Mouse (Mus musculus): Measurements from ENCODE around the gene Tgfa. TPM values are rescaled to one million over a fixed set of nuclear protein-coding genes. Genes with fewer than 3 reads are reported as not detected.

The Tgfa gene
- total RNA-seq, 4 experiments from 2014 or later: 27.1 to 30.1 (median 29.1) TPM

GRCm38 (mm10) chr6:86220171-86220570 lies 25.1 kb downstream of the Tgfa start:
- DNase-seq (ENCODE audit: low spot score in 2 of 2): no peak

DNA sequence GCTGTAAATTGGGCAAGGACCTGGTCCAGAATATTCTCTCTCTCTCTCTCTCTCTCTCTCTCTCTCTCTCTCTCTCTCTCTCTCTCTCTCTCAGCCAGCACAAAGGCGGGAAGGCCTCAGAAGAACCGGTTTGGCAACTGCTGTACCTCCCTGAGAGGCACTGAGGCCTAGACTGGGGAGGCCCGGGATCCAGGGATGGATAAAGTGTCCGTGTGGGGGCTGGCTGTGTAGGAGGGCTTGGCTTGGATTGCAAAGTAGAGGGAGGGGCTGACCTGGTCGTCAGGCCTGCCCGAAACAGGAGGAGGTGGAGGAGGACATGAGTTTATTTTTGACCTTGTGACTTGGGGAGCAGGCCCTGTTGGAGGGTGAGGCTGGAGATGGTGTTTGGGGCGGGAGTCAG lies 27.4 kb downstream of the Tgfa start:
- DNase-seq (ENCODE audit: low spot score in 2 of 2): no peak

DNA sequence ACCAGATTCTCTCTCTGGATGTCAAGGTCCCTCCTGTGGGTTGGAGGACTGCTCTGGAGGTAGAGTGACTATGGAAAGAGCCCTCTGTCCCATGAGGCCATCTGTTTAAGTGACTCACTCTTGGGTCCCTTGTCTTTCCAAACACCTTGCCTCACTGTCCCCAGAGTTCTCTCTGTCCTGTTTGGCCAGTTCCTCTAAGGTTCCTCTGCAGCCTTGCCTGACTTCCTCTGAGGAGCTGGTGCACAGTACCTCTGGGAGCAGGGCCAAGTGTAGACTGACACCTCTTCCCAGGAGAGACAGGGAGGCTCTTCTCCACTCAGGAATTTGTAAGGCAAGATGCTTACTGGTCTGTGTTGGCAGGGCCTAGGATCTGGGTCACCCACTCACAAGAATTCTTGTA lies 30.6 kb downstream of the Tgfa start:
- DNase-seq (ENCODE audit: low spot score in 2 of 2): no peak

DNA sequence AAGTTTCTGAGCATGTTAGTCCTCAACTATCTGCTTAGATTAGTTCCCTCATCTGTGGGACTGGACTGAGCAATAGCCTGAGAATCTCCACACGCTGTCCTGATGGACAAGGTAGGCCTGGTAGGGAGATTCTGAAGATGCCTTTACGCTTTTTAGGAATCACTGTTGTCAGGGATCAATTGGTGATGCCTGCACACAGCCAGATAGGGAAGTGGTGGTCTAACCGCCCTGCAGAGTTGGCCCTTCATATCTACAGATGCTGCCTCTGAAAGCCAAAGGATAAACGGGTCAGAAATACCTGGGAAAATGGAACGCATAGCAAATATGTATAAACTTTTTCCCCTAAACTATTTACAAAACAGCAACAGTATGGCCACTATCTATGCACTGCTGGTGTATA lies 37.3 kb downstream of the Tgfa start:
- DNase-seq (ENCODE audit: low spot score in 2 of 2): no peak

- no peak for DNase-seq (ENCODE audit: low spot score in 2 of 2)
Observed at GRCm38 (mm10) chr6:86233512-86234430, 38.7 kb downstream of the Tgfa start.

GRCm38 (mm10) chr6:86244866-86245265 lies 49.8 kb downstream of the Tgfa start:
- no peak for DNase-seq (ENCODE audit: low spot score in 2 of 2)

DNA sequence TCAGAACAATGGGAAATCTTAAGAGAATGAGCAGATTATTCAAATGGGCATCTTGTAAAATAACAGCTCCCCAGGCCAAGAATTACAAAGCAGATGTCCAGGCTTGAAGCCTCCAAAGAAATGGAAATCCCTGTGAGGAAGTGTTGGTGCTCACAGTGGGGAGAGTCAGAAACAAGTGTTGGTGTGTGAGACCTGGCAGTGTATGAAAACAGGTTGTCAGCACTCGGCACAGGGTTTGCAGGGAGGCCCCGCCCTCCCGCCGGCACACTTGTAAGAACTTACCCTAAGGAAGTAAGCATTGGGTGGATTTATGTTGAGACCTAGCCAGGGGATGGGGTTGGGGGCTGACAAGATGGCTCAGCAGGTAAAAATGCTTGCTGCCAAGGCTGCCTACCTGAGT lies 50.9 kb downstream of the Tgfa start:
- no peak for DNase-seq (ENCODE audit: low spot score in 2 of 2)

DNA sequence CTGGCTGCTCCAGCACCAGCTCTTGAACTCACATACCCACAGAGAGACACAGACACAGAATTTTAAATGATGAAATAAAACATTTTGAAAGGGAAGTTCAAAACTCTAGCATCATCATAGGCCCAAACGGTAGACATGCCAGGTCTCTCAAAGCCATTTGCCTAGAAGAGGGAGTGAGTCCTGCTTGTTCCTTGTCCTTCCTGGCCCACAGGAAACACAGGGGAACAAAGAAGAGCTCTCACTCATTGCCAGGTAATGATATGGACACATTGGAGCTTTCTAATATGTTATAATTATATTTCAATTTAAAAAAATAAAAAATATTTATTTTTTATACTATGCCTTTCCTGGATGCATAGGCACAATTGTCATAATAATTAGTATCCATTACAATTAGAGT lies 53.5 kb downstream of the Tgfa start:
- DNase-seq (ENCODE audit: low spot score in 2 of 2): no peak

DNA sequence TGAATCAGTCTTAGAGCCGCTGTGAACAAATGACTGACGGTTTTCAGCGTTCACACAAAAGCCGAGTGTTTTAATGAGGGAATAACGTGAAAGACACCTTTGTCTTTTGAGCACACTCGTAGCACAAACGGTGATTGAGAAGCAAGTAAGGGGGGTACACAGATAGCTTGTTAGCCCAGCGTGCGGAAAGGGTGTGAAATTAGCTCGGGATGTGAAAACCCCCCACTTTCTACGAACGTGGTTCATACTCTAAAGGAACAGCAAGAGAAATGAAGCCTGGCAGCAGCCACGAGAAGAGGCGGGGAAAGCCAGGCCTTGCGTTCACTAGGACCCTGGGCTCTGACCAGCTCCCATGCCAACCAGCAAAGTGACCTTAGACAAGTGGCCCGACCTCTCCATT lies 54.0 kb downstream of the Tgfa start:
- no peak for DNase-seq (ENCODE audit: low spot score in 2 of 2)

GRCm38 (mm10) chr6:86250236-86250635 lies 55.2 kb downstream of the Tgfa start:
- DNase-seq (ENCODE audit: low spot score in 2 of 2): no peak

GRCm38 (mm10) chr6:86250830-86251229 lies 55.8 kb downstream of the Tgfa start:
- DNase-seq (ENCODE audit: low spot score in 2 of 2): no peak

- DNase-seq (ENCODE audit: low spot score in 2 of 2): no peak
Observed at GRCm38 (mm10) chr6:86252176-86253125, 57.4 kb downstream of the Tgfa start.

GRCm38 (mm10) chr6:86255899-86256298 lies 60.9 kb downstream of the Tgfa start:
- no peak for DNase-seq (ENCODE audit: low spot score in 2 of 2)

DNA sequence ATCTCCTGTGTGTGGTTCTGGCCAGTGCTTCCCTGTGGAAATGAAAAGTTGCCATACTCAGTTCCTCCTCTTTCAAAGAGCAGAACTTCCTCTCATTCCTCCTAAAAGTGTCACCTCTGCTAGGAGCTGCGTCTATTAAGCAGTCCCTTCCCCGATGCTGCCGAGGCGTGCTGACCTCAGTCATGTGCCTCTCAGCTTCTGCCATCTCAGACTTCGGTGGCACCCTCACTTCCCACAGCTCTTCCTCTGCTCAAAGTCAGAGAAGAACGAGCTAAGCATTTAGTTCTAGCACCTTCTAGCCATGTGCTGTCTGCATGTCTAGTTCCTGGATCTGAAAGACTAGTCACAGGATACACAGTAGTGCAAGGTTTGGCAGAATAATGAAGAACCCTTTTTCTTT lies 64.2 kb downstream of the Tgfa start:
- DNase-seq (ENCODE audit: low spot score in 2 of 2): no peak

DNA sequence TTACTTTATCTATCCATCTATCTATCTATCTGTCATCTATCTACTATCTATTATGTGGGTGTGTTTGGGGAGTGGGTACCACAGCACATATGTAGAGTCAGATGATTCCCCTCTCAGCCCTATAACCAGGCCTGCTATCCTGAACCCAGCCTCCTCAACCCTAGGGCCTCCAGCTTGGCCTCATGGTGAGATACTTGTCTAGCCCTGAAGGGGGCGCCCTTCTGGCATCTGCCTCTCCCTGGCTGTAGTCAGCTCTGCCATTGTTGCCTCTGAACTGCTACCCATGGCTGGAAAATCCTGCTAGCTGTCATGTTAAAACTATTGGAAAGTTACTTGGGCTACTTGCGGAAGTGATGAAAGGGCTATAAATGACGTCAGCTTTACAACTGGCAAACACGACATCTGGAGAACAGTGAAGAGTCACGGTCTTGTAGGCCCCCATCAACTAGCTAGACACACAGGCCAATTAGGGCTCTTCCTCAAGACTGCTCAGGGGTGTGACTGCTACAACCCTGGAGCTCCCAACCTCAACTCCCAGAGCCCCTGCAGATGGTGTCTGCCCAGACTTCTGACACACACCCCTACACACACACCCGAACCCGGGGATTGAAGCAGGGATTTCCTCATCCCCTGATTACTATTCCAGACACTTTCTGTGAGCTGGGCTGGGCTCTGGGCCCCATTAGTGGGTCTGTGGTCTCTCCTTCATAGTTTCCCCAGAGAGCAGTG lies 65.5 kb downstream of the Tgfa start:
- no peak for DNase-seq (ENCODE audit: low spot score in 2 of 2)

DNA sequence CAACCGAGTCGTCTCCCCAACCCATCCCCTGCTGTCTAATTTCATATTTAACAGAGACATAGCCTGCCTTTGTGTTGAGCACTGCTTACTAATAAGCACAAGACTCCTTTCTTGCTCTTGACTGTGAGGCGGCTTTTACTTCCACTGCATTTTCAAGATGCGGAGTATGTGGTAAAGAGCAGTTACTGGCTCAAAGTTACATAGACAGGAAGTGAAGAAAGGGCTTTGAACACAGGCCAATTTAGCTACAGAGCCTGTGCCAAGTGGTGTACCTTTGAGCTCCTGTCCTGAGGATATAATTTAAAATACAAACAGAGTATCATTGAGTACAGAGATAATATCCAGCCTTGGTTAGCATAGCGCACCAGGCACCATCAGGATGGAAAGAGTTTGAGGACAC lies 71.8 kb downstream of the Tgfa start:
- DNase-seq (ENCODE audit: low spot score in 2 of 2): no peak

DNA sequence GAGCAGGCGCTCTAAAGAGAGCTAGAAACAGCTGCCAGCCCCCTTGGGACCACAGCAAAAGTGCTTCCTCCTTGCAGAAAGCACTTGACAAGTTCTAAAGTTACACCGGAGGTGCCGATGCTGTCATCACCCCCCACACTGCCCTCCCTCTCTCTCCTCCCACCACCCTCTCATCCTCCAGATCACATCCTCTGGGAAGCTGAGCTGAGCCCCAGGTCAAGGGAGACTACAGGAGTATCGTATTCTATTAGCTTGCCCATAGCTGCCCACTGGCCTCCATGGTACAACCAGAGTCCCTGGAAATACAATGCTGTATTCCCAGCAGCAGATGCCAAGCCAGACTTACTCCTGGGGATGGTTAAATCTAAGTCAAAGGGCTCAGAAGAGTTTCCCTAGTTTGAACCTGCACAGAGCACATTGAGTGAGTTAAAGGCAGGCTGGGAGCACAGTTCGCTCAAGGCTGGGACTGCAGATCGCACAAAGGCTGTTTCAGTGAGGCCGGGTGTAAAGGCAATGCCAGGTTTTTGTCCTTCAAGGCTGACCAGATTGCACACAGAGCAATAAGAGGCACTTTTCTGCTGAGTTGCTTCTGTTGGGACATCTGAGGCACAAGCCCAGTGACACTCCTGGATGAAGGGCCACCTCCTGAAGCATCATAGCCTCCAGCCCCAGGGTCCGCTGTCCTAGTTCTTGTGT lies 75.5 kb downstream of the Tgfa start:
- no peak for DNase-seq (ENCODE audit: low spot score in 2 of 2)

GRCm38 (mm10) chr6:86271130-86271529 lies 76.1 kb downstream of the Tgfa start:
- DNase-seq (ENCODE audit: low spot score in 2 of 2): no peak

DNA sequence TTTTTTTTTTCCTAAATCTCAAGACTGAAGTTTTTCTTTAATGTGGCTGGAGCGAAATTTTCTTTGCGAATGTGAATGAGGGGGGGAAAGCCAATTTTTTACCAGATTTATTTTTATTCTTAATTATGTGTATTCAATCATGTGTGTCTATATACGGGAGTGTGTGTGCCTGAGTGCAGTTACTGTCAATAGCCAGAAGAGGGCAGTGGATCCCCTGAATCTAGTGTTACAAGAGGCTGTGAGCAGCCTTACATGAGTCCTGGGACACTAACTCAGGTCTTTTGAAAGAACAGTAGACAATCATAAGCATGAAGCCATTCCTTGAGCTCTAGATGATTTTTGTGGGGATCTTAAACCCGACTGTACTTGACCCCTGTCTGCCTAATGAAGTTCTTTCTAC lies 80.7 kb downstream of the Tgfa start:
- DNase-seq (ENCODE audit: low spot score in 2 of 2): no peak

DNA sequence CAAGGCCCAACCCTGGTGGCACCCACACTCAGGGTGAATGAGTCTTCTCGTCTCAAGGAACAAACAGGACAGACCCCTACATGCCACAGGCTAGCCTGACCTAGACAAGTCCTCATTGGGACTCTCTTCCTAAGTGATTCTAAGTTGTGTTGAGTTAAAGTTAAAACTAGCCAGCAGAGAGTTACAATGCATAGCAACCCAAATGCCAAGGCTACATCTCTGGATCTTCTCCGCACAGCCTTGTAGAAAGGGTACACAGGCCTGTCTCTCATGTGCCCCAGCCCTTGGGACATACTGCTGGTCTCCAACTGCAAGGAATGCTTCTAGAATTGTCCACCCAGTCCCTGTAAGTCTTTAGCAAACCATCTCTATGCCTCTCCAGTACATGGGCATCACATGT lies 81.8 kb downstream of the Tgfa start:
- DNase-seq (ENCODE audit: low spot score in 2 of 2): no peak

- DNase-seq (ENCODE audit: low spot score in 2 of 2): no peak
Observed at GRCm38 (mm10) chr6:86277620-86278019, 82.6 kb downstream of the Tgfa start.

Data from left cerebral cortex, adult 8-10 months (tissue).